Mouse (Mus musculus) thymus, adult 2 months (tissue): Measurements from ENCODE around the gene Mrpl12.

Experiments
- CTCF ChIP-seq: fragments of 200-500 bp; IDR thresholded peaks from 2 replicates; pipeline ENCODE4 v1.5.1; 2012; ENCODE audit warnings: mild to moderate bottlenecking, control low read depth, low read length, moderate library complexity, borderline replicate concordance; ENCODE audit not compliant: control insufficient read depth, poor library complexity, insufficient read depth; ENCODE audit errors: extremely low read depth
- POLR2A ChIP-seq: fragments of 200-500 bp; IDR thresholded peaks from 2 replicates; pipeline ENCODE4 v1.6.1; 2012; ENCODE audit warnings: mild to moderate bottlenecking, low read length, control low read depth, moderate library complexity; ENCODE audit not compliant: control insufficient read depth, poor library complexity, insufficient read depth; ENCODE audit errors: extremely low read depth

GRCm38 (mm10) chr11:120454965-120455364 lies 29.4 kb upstream of the Mrpl12 start:
- TF ChIP-seq CTCF (no peak), POLR2A (no peak)
